Mouse (Mus musculus) CD8-positive naive resting alpha-beta T cell, adult 2 months (primary cell): Measurements from ENCODE around the gene Mup17.
"Not testable (repeated sequence)": the region's sequence is repeated elsewhere in the genome, so short reads cannot be mapped to it uniquely, and the experiment has no call there.

ENCODE experiments used
- DNase-seq, 2 experiments: peaks; one replicate each; pipeline ENCODE4 v3.0.0; 2022; ENCODE audit warnings: low read depth in 2 of 2, low spot score in 2 of 2

Mup17 gene

GRCm38 (mm10) chr4:61595771-61596170 is at the start of gene Mup17:
Gene Mup17, minus strand, starts transcription at chr4:61595871.
- not testable (repeated sequence) for DNase-seq

- not testable (repeated sequence) for DNase-seq
These were observed 24.1 kb downstream of the Mup17 start for GRCm38 (mm10) chr4:61571561-61571960.

GRCm38 (mm10) chr4:61555887-61556286 is 39.8 kb downstream of the Mup17 start:
- DNase-seq: not testable (repeated sequence)
